33 mouse cellular contexts compared by ENCODE assay signal in the genomic region with DNA sequence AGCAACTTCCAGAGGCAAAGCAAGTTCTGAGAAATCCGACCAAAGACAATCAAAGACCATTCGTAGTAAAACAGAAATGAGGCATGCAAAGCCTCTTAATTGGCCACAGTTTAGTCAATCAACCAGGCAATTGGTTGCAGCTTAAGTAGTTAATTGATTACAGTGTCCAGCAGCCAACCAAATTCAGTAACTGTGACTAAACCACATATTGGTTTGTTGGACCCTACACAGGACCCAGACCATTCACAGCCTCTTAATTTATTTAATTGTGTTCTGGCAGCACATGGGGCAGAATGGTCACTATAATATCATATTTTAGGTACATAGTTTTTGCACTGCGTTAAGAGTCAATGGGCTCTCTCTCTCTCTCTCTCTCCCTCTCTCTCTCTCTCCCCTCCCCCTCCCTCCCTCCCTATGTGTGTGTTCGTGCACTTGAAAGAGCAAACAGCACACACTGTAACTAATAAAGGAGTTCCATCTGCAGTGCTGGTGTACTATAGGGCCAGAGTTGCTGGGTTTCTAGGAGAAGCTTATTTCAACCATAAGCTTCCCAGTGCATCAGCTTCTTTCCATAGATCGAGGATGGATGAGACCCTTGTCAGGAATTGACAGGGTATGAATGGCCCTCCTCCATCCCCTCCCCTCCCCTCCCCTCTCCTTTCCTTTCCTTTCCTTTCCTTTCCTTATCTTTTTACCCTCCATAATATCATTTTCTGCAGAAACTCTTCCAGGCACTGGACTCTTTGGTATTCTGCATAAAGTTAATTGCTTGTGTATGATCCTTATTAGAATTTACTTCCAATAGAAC.
A peak's percentile ranks its signal among the peaks of the same experiment; 100 is the strongest.
DNase-seq lines count a peak whose midpoint lies in the region; ATAC-seq lines count a peak whose summit lies in the region.
"Had no signal": no experiment of that assay in that cellular context is flagged by ENCODE, and none has a peak within 500 bp of the region (broad histone marks: within the 10 kb centered on the region; RNA-seq: fewer than 3 reads in every experiment).

No protein-coding gene starts in this region.

- no peak overlapping the region for H3K4me2 ChIP-seq in midbrain, embryonic 12.5 days (replicated peaks)
- H3K4me2 ChIP-seq in midbrain, embryonic 14.5 days (ENCODE audit: low read length): no peak overlapping the region
- no peak overlapping the region for H3K4me2 ChIP-seq in forebrain, embryonic 13.5 days
- H3K4me2 ChIP-seq: embryonic facial prominence, embryonic 12.5 days; heart, embryonic 13.5 days; liver, embryonic 12.5 days had no signal

- H3K27me3 ChIP-seq in midbrain, embryonic 12.5 days: no peaks in the 10 kb centered on the region
- no peaks in the 10 kb centered on the region for H3K27me3 ChIP-seq in midbrain, embryonic 14.5 days (ENCODE audit: control insufficient read depth, insufficient read depth, low read length)
- no peaks in the 10 kb centered on the region for H3K27me3 ChIP-seq in forebrain, embryonic 13.5 days
- H3K27me3 ChIP-seq: CH12.LX; embryonic facial prominence, embryonic 12.5 days; heart, embryonic 13.5 days; liver, embryonic 12.5 days had no signal

- 30% methylated on average over 5 of the region's 5 CpGs for WGBS in midbrain, embryonic 12.5 days
- WGBS in midbrain, embryonic 14.5 days: 30% methylated on average over 5 of the region's 5 CpGs
- WGBS in forebrain, embryonic 13.5 days: 6% methylated on average over 5 of the region's 5 CpGs

- H3K4me1 ChIP-seq in midbrain, embryonic 12.5 days: 0 out of 2 replicates have a peak, but pooled peaks cover 7% of the 10 kb centered on the region
- no peaks in the 10 kb centered on the region for H3K4me1 ChIP-seq in midbrain, embryonic 14.5 days (ENCODE audit: control insufficient read depth, insufficient read depth, low read length)
- peaks cover 5% of the 10 kb centered on the region; the same call in 1 of the 2 replicates for H3K4me1 ChIP-seq in forebrain, embryonic 13.5 days
- H3K4me1 ChIP-seq: heart, embryonic 13.5 days; liver, embryonic 12.5 days had no signal

- ATAC-seq in midbrain, embryonic 12.5 days (ENCODE audit: low FRiP score, low read depth): peak; percentile 57
- no peak for ATAC-seq in midbrain, embryonic 14.5 days (ENCODE audit: low FRiP score, low TSS enrichment)
- ATAC-seq in forebrain, embryonic 13.5 days: peak; percentile 53; the same call in 1 of the 2 replicates
- ATAC-seq: activated CD4-positive, CD25-positive, alpha-beta regulatory T cell, adult 4 months; intestine, postnatal 0 days; liver, embryonic 12.5 days; liver, postnatal 0 days had no signal

- no peak overlapping the region for H3K9ac ChIP-seq in midbrain, embryonic 12.5 days (replicated peaks)
- no peak overlapping the region for H3K9ac ChIP-seq in midbrain, embryonic 14.5 days (replicated peaks; ENCODE audit: low read length)
- H3K9ac ChIP-seq in forebrain, embryonic 13.5 days: no peak overlapping the region
- H3K9ac ChIP-seq: embryonic facial prominence, embryonic 12.5 days; heart, embryonic 13.5 days; liver, embryonic 12.5 days; liver, postnatal 0 days had no signal

- H3K27ac ChIP-seq in midbrain, embryonic 12.5 days (replicated peaks): no peak overlapping the region; the same call in 1 of the 2 replicates
- no peak overlapping the region for H3K27ac ChIP-seq in midbrain, embryonic 14.5 days (replicated peaks; ENCODE audit: low read depth, low read length)
- no peak overlapping the region for H3K27ac ChIP-seq in forebrain, embryonic 13.5 days
- H3K27ac ChIP-seq: embryonic facial prominence, embryonic 12.5 days; heart, adult 2 months; heart, embryonic 13.5 days; hindbrain, embryonic 10.5 days; liver, embryonic 12.5 days had no signal

- no peak overlapping the region for H3K4me3 ChIP-seq in midbrain, embryonic 12.5 days
- no peak overlapping the region for H3K4me3 ChIP-seq in midbrain, embryonic 14.5 days (replicated peaks; ENCODE audit: low read depth, low read length)
- no peak overlapping the region for H3K4me3 ChIP-seq in forebrain, embryonic 13.5 days
- H3K4me3 ChIP-seq: embryonic facial prominence, embryonic 12.5 days; erythroblast, embryonic 14.5 days; heart, adult 2 months; heart, embryonic 13.5 days; hindbrain, embryonic 10.5 days; liver, embryonic 12.5 days had no signal

- H3K36me3 ChIP-seq in midbrain, embryonic 12.5 days: no peaks in the 10 kb centered on the region
- no peaks in the 10 kb centered on the region for H3K36me3 ChIP-seq in midbrain, embryonic 14.5 days (ENCODE audit: control insufficient read depth, insufficient read depth, low read length)
- no peaks in the 10 kb centered on the region for H3K36me3 ChIP-seq in forebrain, embryonic 13.5 days (ENCODE audit: poor library complexity, severe bottlenecking)
- H3K36me3 ChIP-seq: embryonic facial prominence, embryonic 12.5 days; heart, embryonic 13.5 days; hindbrain, embryonic 10.5 days; liver, embryonic 12.5 days had no signal

- DNase-seq in embryo, embryonic 10.5 days (ENCODE audit: low spot score): peak; percentile 9
- DNase-seq in embryo, embryonic 10 days (ENCODE audit: low spot score): no peak
- peak; percentile 14 for DNase-seq in heart, adult 11 months
- no peak for DNase-seq in heart, adult 9 months (ENCODE audit: low spot score in 2 of 2)
- DNase-seq in midbrain, embryonic 14.5 days: no peak
- DNase-seq in frontal cortex, adult 2 months (ENCODE audit: extremely low spot score in 1 of 2, low spot score in 1 of 2): no peak
- DNase-seq: adrenal gland, adult 2 months; adrenal gland, postnatal 36 days; cerebellum, adult 8-10 months; cerebellum, postnatal 25 days; gastrocnemius, postnatal 36 days; heart, adult 2 months; heart, postnatal 10 days; kidney, adult 9 months; kidney, postnatal 10 days; layer of hippocampus, postnatal 36 days; left cerebral cortex, postnatal 4 days; liver, postnatal 0 days; lung, postnatal 36 days; right cerebral cortex, adult 18-20 months; spleen, adult 18-20 months; thymus, adult 18-20 months; thymus, postnatal 25 days had no signal

- H3K9me3 ChIP-seq in midbrain, embryonic 12.5 days: no peaks in the 10 kb centered on the region
- H3K9me3 ChIP-seq in midbrain, embryonic 14.5 days (ENCODE audit: control insufficient read depth, low read length): peaks cover 8% of the 10 kb centered on the region; the same call in 1 of the 2 replicates
- H3K9me3 ChIP-seq in forebrain, embryonic 13.5 days (replicated peaks): no peaks in the 10 kb centered on the region
- H3K9me3 ChIP-seq: embryonic facial prominence, embryonic 12.5 days; heart, embryonic 13.5 days; hindbrain, embryonic 10.5 days; liver, embryonic 12.5 days had no signal

Comparison
In these comparisons a context has a peak if more than half of its experiments do, and no peak if none do; other contexts are left out.
1. DNase-seq: peak in embryo, embryonic 10.5 days (single experiment) and heart, adult 11 months (single experiment); none in embryo, embryonic 10 days (single experiment), heart, adult 9 months (0 of 2), midbrain, embryonic 14.5 days (single experiment) and frontal cortex, adult 2 months (0 of 2).